Mouse (Mus musculus): ENCODE measurements around the gene Hist1h3c.
A peak's percentile ranks its signal among the peaks of the same experiment; 100 is the strongest.
"Not testable (repeated sequence)": the region's sequence is repeated elsewhere in the genome, so short reads cannot be mapped to it uniquely, and the experiment has no call there.

The Hist1h3c gene

GRCm38 (mm10) chr13:23745381-23746161 lies at the start of gene Hist1h3c:
Gene Hist1h3c (minus strand): TSS chr13:23745602.
- peak; percentile 93 for DNase-seq (ENCODE audit: low read depth, low spot score)

GRCm38 (mm10) chr13:23792520-23792919 lies 47.1 kb upstream of the Hist1h3c start:
- DNase-seq (ENCODE audit: low read depth, low spot score): peak; percentile 66

- DNase-seq (ENCODE audit: low read depth, low spot score): no peak
Observed at GRCm38 (mm10) chr13:23779025-23779424, 33.6 kb upstream of the Hist1h3c start.

- DNase-seq (ENCODE audit: low read depth, low spot score): no peak
Observed at GRCm38 (mm10) chr13:23778339-23778738, 32.9 kb upstream of the Hist1h3c start.

GRCm38 (mm10) chr13:23772561-23773313 lies 27.3 kb upstream of the Hist1h3c start:
- peak; percentile 81 for DNase-seq (ENCODE audit: low read depth, low spot score)

GRCm38 (mm10) chr13:23769613-23770012 lies 24.2 kb upstream of the Hist1h3c start, which contains the start of gene Trim38:
Gene Trim38 (plus strand): TSS chr13:23769913.
- not testable (repeated sequence) for DNase-seq (ENCODE audit: low read depth, low spot score)

- DNase-seq (ENCODE audit: low read depth, low spot score): no peak
Observed at GRCm38 (mm10) chr13:23768834-23769397, 23.5 kb upstream of the Hist1h3c start.

- no peak for DNase-seq (ENCODE audit: low read depth, low spot score)
Observed at GRCm38 (mm10) chr13:23766772-23767171, 21.4 kb upstream of the Hist1h3c start.

- DNase-seq (ENCODE audit: low read depth, low spot score): no peak
Observed at GRCm38 (mm10) chr13:23765172-23765513, 19.7 kb upstream of the Hist1h3c start.

- DNase-seq (ENCODE audit: low read depth, low spot score): no peak
Observed at GRCm38 (mm10) chr13:23764324-23765171, 19.1 kb upstream of the Hist1h3c start.

- DNase-seq (ENCODE audit: low read depth, low spot score): peak; percentile 91
Observed at GRCm38 (mm10) chr13:23763586-23764323, 18.4 kb upstream of the Hist1h3c start, which contains the start of gene Hist1h1a. Gene Hist1h1a (plus strand): TSS chr13:23763666.

- DNase-seq (ENCODE audit: low read depth, low spot score): no peak
Observed at GRCm38 (mm10) chr13:23763242-23763585, 17.8 kb upstream of the Hist1h3c start.

- peak; percentile 86 for DNase-seq (ENCODE audit: low read depth, low spot score)
Observed at GRCm38 (mm10) chr13:23761871-23762821, 16.7 kb upstream of the Hist1h3c start, which contains the start of gene Hist1h3a. Gene Hist1h3a (minus strand): TSS chr13:23762386.

- DNase-seq (ENCODE audit: low read depth, low spot score): peak; percentile 98
Observed at GRCm38 (mm10) chr13:23760972-23761864, 15.8 kb upstream of the Hist1h3c start, which contains the start of gene Hist1h4a. Gene Hist1h4a (minus strand): TSS chr13:23761230.

GRCm38 (mm10) chr13:23760240-23760971 lies 15.0 kb upstream of the Hist1h3c start:
- DNase-seq (ENCODE audit: low read depth, low spot score): no peak

GRCm38 (mm10) chr13:23759916-23760239 lies 14.5 kb upstream of the Hist1h3c start:
- peak; percentile 61 for DNase-seq (ENCODE audit: low read depth, low spot score)

- DNase-seq (ENCODE audit: low read depth, low spot score): no peak
Observed at GRCm38 (mm10) chr13:23759251-23759771, 13.9 kb upstream of the Hist1h3c start.

GRCm38 (mm10) chr13:23757921-23758320 lies 12.5 kb upstream of the Hist1h3c start:
- DNase-seq (ENCODE audit: low read depth, low spot score): no peak
